Mouse (Mus musculus): ENCODE measurements around the gene Gm6685.
"Not testable (repeated sequence)": the region's sequence is repeated elsewhere in the genome, so short reads cannot be mapped to it uniquely, and the experiment has no call there.

The Gm6685 gene

DNA sequence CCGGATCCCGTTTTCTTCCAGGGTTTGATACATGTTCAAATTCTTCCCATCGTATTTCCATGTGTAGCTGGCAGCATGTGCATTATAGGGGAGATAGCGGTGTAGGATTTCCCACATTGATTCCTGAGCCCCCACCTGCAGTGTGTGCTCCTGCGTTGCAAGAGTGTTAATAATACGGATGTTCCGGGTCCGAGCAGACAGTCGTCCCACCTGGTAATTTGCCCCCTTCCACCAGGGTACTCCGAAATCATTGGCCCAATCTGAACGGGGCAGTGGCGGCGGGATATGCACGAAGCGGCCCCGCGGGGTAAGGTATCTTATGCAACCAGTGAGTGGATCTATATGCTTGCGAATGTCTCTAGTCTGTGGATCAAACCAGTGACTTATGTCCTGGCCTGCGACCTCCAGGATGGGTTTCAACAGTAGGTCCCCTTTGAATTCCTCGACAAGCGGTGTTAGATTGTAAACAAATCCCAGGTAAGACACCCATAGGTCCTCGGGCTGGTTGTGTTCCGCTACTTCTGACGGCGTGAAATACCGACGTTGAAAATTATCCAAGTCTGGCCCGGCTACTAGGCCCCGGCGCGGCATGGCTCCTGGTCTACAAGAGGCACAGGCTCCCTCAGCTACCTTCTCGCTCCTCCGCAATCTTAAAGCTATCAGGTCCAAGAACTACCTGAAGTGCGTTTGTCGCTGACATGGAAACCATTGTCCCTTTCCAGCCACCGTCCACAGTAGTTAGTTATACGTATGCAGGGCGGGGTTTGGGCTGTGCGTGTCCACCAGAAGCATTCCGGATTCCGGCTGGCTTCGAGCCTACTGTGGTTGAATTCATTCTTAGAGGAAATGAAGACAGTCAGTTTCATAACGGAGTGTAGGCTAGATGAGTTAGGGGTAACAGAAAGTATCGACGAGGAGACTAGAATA is at the start of gene Gm6685:
Gene Gm6685, minus strand, starts transcription at position 644 of the 927 bp plus-strand sequence.
- not testable (repeated sequence) for DNase-seq (ENCODE audit: low spot score)

DNA sequence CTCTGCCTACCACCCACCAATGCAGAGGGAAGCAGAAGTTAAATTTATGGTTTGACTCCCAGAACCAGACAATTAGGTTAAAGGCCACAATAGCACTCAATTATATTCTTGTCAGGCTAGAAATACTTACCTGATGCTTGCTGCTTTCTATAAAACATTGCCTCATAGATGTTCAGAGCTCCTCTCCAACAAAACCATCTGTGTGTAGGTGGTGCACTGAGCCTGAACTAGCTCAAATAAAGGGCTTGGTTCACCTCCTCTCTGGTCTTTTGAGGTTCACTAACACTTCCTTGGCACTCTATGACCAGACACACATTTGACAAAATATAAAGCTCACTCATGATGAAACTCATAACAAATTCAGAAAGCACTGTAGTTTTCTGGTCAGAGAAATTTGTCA is 36.2 kb upstream of the Gm6685 start:
- DNase-seq (ENCODE audit: low spot score), result no peak

DNA sequence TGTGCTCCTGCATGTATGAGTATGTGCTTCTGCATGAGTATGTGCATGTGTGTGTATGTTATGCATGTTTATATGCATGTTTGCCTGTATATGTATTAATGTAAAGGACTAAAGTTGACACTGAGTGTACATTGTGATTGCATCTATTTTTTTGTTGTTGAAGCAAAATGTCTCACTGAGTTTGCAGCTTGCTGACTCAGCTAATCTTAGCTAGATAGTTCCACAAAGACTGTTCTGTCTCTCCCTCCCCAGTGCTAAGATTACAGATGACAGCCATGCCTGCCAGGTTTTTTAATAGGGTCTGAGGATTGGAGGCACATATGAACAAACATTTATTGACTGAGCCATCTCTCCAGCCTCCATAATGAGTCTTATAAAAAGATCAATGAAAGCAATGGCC is 35.0 kb upstream of the Gm6685 start:
- no peak for DNase-seq (ENCODE audit: low spot score)

DNA sequence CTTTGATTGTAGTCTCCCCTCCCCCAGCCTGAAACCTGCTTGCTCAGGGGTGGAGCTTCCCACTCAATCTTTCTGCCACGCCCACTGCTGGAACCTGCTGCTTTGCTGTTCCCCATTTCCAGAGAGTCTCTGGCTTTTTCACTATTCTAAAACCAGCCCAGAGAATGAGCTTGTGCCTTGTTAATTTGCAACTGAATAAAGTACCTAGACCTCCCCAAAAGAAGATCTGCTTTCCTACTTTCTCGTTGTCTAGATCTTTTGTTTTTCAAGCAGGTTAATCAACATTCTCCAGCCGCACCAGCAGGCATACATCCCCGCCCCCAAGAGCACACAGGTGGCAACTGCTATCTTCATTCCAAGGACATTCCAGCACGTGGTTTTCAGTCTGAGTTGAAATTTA is 31.7 kb upstream of the Gm6685 start:
- not testable (repeated sequence) for DNase-seq (ENCODE audit: low spot score)

DNA sequence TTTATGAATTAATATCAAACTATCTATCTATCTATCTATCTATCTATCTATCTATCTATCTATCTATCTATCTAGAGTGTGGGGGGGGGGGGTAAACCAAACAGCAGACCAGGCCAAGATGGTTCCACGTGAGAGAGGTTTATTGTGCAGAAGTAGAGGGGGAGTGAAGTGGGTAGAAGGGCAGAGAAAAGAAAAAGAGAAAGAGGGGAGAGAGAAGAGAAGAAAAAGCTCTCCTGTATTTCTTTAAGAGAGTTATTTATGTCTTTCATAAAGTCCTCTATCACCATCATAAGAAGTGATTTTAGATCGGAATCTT is 26.2 kb upstream of the Gm6685 start:
- no peak for DNase-seq (ENCODE audit: low spot score)

DNA sequence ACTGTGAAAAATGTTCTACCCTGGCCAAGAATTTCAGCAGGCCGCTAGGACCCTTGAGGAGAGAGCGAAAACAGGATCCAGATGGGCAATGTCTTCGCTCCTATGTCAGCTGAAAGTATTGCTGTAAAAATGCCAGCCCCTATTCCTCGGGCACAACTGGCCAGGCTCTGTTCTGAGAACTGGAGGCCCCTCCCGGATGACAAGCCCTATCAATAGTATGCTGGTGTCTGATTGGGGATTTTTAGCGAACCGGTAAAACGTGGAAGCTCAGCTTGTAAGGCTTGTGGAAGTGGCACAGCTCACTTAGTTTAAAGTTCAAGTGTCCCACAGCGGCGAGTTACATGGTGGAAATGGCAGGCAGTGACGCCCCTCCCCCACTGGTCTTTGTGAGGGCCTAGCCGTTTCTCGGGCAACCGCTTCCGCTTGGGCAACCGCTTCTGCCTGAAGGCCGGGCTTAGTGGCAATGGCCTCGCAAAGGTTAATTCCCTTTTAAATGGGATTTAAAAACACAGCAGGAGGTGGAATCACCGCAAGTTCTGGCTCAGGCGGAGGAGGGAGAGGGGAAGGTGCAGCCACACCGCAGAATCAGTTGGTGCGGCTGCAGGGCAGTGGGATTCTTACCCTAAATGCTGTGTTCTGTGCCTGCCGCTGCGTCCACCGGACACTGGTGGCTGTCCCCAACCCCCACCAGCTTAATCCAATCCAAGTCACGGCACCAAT is 25.7 kb upstream of the Gm6685 start:
- no peak for DNase-seq (ENCODE audit: low spot score)

DNA sequence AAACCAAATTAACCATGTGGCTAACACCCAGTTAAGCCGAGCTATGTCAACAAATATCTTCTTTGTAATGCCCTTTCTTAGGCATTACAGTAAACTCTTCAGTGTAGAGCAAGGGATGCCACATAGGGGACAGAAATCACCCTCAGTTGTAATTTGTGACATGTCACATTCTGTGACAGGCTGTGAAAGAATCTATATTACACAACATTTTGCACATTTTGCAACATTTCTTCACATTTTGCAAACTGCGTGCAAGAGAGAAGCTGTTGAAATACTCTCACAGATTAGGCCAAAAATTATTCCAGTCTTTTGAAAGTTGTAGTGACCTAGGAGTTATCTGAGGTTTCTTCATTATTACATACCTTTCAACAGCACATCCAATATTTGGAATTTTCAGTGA is 3.8 kb upstream of the Gm6685 start:
- no peak for DNase-seq (ENCODE audit: low spot score)

DNA sequence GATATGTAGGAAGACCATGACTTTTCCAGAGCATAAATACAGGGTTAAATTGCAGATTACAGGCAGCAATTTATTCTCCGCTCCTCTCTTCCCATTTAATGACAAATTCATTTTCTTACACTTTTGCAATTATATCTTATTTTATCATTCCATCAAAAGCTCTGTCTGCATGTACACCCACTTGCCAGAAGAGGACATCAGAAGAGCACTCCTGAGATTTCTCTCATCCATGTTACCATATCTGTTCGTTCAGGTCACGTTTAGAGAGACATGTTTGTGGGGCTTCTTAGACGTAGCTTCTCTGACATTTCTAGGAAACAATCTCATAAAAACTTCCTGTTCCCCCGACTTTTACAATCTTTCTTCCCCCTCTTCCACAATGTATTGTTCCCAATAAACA is 2.2 kb upstream of the Gm6685 start:
- DNase-seq (ENCODE audit: low spot score), result no peak

DNA sequence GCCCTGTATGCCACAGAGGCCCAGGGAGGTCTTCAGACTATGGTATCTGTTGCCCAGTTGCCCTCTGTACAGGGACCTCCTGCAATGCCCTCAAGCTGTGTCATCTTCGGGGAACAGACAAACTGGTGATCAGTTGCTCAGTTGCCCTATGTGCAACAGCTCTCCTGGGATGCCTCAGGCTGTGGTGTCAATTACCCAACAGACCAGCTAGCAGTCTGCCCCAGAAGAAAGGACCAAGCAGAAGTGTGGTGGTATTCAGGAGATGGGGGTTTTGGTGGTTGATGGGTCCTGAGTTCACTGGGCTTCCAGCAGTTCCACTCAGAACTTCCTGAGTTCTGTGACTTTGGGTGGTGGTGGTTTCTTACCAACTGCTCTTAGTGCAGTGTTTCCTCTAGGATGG is 11.8 kb downstream of the Gm6685 start:
- DNase-seq (ENCODE audit: low spot score), result no peak

DNA sequence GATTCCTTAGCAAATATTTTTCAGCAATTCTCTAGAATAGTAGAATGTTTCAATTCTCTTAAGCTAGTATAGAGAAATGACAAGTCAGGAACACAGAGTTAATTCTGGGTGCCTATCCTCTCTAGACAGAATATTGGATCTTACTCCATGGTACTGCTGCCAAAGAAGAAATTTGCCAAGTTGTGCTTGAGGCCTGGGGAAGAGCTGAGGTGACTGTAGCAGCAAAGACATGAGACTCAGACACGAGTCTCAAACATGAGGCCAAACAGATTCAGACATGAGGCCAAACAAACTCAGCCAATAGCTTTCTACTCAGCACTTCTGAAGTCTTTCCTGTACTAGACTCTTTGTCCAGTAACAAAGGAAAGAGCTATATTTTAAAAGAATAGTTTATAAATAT is 26.3 kb downstream of the Gm6685 start:
- no peak for DNase-seq (ENCODE audit: low spot score)

DNA sequence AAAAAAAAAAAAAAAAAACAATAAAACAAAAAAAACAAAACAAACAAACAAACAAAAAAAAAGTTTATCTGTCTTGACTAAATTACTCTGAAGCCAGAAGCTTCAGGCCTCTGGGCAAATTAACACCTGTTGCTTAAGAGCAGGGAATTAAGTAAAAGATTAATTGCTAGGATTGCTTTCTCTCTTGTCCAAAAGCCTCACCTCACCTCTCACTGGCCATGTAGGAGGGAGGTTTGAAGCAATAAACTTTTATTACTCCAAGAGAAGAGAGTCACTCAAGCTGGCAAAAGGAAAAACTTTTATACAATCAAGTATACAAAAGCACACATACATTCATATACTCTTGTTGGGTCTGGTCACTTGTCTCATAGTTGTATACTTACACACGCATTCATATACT is 31.9 kb downstream of the Gm6685 start:
- DNase-seq (ENCODE audit: low spot score), result no peak

DNA sequence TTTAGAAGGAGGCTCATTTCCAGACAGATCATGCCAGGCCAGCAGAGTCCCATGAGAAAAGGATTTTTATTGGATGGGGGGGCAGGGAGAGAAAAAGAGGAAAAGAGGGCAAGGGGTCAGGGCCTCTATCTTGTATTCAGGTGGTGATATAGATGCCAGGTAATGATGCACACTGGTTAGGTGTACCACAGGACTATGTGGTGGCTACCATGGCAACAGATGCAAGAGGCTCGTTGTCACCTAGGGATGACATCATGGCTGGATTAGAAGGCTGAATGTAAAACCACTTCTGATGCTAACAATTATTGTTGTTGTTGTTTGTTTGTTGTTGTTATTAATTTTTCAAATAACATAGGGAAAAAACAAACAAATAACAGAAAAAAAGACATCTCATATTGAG is 49.2 kb downstream of the Gm6685 start:
- no peak for DNase-seq (ENCODE audit: low spot score)
